Mouse (Mus musculus) right cerebral cortex, postnatal 14 days (tissue): ENCODE results near the gene Olfr1380.
"Not testable (repeated sequence)": the region's sequence is repeated elsewhere in the genome, so short reads cannot be mapped to it uniquely, and the experiment has no call there.

ENCODE experiments used
- DNase-seq: peaks from one replicate; pipeline ENCODE4 v3.0.0; 2022

Olfr1380 gene

DNA sequence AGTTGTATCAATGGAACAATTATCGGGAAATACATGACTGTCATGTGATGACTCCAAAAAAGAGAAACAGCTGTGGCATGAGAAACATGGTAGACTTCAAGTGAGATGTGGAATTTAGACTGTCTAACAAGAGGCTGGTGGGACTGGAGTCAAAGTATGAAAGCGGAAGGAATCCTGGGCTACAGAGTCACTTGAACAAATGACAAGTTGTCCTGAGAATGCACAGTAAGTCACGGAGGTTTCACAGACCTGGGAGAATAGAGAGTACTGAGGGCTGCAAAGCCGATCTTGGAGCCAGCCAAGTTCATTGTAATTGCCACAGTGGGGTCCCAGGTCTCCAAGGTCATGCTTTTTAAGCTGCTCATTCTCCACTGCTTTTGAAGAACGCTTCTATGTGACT lies at the start of gene Olfr1380:
Gene Olfr1380, plus strand, starts transcription at position 301 of the 400 bp plus-strand sequence.
- DNase-seq: not testable (repeated sequence)

DNA sequence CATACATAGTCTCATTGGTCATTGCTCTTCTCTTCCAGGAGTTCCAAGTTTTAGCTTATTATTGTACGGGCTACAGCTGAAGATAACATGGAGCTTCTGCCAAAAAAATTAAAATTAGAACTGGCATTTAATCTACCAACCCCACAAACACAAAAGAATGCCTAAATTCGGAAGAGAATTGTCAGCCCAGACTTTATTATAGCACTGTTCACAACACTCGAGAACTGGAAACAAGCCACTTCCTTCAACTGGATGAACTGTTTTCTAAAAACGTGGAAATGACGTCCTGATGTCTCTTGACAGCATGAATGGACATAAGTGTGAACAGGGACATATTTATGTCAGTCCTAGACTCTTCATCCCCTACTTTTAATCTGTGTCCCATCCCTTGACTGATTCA lies 38.6 kb upstream of the Olfr1380 start:
- DNase-seq: no peak

DNA sequence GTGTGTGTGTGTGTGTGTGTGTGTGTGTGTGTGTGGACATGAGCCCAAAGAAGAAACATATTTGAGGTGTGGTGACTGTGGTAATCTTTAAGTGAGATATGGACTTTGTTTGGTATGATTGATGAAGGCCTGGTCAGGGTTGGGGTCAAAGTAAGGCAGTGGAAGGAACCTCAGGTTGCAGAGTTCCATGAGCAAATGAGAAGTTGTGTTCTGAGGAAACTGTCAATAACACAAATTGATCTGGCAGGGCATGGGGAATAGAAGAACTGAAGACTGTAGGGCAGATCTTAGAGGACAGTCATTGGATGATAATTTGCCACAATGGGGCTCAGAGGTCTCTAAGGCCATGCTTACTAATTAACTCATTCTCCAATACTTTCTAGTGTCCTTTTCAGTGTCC lies 37.3 kb upstream of the Olfr1380 start, which contains the start of gene Olfr1383:
Gene Olfr1383, plus strand, starts transcription at position 301 of the 400 bp plus-strand sequence.
- DNase-seq: no peak

DNA sequence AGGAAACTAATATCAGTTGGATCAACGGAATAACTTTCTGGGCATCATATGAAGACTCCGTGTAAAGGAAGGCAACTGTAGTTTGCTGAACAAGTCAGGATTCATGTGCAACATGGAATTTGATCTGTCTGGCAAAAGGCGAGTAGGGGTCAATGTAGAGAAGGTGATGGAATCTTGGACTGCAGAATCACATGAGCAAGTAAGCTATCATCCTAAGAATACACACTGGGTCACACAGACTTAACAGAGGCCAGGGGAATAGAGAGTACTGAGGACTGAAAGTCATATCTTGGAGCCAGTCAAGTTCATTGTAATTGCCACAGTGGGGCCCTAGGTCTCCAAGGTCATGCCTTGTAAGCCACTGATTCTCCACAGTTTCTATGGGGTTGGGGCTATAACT lies 28.7 kb upstream of the Olfr1380 start, which contains the start of gene Olfr1382:
Gene Olfr1382, plus strand, starts transcription at position 301 of the 400 bp plus-strand sequence.
- DNase-seq: no peak

DNA sequence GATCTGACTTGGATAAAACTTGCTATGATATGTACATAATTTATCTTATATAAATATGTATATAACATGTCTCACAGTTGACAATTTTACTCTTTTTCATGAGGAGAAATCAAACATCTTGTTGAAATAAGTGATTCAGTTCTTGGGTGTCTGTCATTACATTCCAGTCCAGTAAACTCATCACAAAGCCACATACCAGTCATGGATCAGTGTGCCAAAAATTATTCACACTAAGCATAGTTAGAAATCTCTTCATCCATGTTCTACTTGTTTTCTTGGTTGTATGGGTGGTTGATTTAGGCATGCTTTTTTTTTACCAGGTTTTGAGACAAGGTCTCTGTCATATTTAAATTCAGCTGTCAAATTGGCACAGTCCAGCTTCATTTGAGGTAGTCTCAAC lies 23.9 kb upstream of the Olfr1380 start:
- no peak for DNase-seq

DNA sequence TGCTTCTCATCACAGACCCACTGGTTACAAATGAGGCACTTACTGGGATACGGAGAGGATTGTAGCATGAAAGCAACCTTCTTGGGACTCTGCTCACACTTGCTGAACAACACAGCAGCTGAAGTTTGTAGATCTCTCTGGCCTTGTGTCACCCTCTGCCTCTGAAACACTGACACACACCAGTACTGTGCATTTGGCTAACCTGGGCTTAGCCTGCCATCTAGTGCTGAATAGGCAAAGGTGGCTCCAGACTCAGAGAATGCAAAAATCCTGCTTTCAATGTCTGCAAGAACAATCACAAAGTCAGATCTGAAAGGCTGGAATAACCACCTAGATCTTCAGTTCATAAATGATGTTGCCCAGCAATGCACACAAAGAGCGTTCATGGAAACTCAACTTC lies 20.0 kb upstream of the Olfr1380 start:
- peak; percentile 11 for DNase-seq

DNA sequence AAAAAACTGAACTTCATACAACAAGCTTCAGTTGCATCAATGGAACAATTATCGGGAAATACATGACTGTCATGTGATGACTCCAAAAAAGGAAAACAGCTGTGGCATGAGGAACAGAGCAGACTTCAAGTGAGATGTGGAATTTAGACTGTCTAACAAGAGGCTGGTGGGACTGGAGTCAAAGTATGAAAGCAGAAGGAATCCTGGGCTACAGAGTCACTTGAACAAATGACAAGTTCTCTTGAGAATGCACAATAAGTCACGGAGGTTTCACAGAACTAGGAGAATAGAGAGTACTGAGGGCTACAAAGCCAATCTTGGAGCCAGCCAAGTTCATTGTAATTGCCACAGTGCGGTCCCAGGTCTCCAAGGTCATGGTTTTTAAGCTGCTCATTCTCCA lies 13.5 kb upstream of the Olfr1380 start, which contains the start of gene Olfr1381:
Gene Olfr1381, plus strand, starts transcription at position 301 of the 400 bp plus-strand sequence.
- not testable (repeated sequence) for DNase-seq

DNA sequence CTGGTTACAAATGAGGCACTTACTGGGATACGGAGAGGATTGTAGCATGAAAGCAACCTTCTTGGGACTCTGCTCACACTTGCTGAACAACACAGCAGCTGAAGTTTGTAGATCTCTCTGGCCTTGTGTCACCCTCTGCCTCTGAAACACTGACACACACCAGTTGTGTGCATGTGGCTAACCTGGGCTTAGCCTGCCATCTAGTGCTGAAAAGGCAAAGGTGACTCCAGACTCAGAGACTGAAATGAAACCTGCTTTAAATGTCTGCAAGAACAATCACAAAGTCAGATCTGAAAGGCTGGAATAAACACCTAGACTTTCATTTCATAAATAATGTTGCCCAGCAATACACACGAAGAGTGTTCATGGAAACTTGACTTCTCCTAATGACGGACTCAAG lies 2.6 kb upstream of the Olfr1380 start:
- DNase-seq: peak; percentile 12

DNA sequence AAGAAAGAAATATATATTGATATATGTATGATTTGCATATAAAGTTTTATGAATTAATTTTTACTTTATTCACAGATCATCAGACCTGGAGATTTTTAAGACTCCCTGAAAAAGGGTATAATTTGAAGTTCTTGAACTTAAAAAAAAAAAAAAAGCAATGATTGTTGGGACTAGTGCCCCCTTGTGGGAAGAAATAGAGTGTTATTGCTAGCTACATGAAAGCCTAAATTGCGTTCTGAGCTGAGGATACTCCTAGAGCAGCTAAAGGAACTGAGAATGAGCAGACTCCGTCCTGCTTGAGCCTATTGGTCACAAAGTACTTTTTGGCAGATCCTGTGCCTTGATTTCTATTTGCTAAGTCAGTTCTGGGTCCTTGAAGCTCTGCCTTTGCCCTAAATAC lies 18.4 kb downstream of the Olfr1380 start:
- not testable (repeated sequence) for DNase-seq

DNA sequence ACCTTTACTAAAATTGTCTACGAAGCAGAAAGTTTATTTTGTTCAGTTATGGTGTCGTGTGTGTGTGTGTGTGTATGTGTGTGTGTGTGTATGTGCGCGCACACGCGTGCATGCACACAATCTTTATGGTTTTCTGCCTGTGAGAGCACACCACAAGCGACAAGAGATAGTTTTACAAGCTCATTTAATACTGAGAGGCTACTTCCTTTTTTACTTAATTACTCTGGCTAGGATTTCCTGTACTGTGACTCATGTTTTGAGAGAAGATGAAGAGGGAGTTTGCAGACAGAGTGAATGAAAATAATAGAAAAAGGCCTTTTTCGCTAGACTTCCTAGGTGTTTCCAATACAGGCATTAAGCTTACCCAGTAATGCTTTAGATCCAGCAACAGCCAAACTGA lies 23.8 kb downstream of the Olfr1380 start:
- not testable (repeated sequence) for DNase-seq

DNA sequence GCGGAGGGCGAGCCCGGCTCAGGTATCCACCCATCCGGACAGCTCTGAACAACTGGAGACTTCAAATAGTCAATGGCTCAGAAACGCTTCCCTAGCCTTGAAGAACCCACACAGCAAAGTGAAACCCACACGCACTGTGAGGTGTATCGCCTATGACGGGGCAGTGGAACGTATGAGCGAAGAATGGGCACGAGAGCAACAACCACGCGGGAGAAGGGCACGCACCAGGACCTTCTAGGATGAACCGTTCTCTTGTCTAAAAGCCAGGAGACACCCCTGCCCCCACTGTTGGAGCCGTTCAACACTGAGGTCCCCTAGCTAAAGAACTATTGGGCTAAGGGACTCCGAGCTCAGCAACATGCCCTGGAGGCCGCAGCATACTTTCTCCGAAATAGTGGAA lies 33.5 kb downstream of the Olfr1380 start:
- DNase-seq: no peak

DNA sequence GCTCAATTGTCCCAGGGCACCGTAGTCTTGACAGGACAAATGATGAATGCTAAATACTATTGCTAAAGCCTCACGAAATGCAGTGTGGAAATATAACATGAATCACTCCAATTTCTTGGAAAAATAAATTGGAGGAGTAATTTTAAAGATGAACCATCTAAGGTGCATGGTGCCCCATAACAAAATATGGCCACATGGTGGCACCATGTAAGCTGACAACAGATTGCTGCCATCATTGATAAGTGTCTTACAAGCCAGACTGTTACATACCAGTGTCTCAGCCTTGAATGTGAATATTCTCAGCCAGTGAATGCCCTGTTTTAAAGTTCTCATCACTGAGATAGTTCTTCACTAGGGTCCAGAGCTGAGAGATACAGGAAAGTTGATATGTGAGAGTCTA lies 40.5 kb downstream of the Olfr1380 start:
- DNase-seq: not testable (repeated sequence)

DNA sequence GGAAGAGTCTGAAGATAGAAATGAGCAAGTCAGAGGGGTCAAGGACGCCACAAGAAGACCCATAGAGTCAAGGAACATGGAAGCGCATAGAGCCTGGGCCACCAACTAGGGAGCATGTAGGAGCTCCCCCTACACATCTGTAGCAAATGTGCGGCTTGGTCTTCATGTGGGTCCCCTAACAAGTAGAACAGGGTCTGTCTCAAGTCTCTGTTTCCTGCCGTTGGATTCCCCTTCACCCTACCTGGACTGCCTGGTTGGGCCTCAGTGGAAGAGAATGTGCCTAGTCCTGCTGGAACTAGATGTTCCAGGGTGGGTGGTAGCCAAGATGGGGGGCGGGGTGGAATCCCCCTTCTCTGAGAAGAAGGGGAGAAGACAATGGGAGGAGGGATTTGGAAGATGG lies 51.6 kb downstream of the Olfr1380 start:
- DNase-seq: not testable (repeated sequence)

DNA sequence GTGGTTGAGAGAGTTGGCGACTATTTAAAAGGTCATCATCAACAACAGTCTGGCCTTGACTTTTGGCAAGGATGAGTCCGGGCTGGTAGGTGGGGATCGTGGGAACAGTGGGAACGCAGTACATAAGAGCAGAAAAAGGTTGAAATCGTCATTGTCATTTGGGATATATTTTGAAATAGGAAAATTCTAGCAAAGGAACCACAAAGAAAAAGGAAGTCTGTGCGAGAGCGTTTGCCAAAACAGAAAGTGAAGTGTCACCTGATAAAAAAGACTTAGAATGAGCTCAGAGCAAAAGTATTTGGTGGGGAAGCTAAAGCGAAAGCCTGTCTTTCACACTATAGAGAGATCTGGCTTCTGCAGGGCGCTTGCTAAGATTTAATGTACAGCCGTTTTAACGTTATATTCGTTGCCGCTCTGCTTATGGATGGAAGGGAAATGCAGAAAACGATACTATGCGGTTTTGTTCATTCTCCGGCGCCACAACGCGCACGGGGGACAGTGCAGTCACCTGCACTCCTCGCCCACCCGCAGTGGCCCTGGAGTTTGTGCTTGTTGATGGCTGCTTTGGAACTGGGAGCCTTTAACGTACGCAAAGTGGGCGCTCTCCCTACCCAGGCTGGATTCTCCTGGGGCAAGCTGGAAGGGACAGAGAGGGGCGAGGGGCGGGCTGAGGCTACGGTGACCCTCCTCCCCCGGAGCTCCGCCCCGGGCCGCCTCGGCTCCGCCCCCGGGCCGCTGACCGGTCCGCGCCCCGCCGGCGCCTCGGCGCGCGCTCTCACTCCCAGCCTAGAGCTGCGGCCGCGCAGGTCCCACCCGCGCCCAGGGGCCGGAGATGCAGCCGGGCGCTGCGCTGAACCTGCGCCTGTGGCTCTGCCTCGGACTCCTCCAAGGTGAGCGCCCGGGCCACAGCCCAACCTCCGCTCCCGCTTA lies 52.5 kb downstream of the Olfr1380 start, which contains the start of gene Flt4:
Gene Flt4, plus strand, starts transcription at position 326 of the 930 bp plus-strand sequence.
- not testable (repeated sequence) for DNase-seq

DNA sequence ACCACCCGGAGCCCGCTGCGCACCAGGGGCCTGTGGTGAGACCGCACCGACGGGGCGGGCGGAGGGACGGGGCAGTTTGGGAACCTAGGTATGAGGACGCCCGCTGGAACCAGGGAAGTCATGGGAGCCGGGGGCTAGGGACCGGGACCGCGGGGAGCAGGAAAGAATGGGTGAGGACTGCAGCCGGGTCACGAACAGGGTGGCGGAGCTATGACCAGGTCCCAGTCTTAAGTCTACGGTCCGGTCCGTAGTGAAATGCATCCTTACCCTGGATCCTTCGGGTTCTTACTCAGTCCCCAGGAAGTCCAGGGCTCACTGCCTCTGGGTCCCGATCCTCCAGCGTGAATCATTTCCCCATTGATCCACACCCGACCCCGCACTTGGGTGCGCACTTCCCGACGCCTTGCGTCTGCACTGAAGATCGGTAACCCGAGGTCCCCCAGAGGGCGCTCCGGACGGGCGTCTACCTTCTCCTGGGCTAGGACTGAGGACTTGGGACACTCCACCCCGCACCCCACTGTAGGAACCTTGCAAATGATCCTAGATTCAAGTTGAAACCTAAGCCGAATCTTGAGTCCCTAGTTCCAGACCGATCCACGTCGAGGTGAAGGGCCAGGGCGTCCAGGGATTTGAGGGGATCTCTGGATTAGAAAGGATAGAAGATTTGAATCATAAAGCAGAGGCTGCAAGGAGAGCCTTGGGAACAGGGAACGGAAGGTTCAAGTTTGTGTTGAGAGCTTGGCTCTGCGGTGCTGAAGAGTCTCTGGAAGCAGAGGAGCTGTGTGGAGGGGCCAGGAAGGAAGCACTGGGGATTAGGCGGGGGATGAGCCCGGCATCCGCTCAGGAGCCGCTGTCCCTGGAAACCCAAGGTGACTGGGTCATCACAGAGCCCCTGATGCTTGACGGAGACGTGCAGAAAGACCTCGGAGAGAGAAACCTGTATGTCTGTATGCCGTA lies 53.5 kb downstream of the Olfr1380 start:
- DNase-seq: not testable (repeated sequence)

DNA sequence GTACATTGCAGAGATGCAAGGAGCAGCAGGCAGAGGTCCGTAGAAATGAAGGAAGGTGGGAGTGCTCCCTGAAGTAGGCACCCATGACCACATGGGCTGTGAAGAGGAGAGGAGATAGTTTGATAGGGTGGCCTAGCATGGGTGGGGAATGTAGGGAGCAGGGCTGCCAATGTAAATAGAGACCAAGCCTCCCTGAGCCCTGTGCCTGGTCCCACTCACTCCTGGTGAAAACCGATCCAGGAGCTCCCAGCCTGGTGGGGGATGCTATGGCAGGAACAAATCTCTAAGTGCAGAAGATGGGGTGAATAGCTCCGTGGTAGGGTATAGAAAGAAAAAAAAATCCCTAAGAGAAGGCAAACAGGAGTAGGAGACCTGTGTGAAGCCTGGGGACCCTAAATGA lies 54.7 kb downstream of the Olfr1380 start:
- not testable (repeated sequence) for DNase-seq

DNA sequence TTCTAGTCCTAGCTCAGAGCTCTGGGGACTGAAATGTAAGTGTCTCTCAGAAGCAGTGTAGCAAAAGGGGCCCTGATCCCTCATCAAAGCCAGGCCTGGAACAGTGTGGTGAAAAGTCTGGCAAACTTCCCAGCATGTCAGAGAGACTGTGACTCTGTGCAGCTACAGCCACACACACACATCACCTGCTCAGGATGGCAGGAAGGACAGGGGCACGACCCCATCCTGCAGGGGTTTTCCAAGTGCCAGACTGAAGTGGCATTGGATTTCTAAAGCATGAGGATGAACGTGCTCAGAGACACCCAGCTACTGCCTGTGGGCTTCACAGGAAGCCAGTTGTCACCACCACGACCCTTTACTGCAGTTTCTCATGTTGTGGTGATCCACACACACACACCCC lies 55.5 kb downstream of the Olfr1380 start:
- DNase-seq: no peak

DNA sequence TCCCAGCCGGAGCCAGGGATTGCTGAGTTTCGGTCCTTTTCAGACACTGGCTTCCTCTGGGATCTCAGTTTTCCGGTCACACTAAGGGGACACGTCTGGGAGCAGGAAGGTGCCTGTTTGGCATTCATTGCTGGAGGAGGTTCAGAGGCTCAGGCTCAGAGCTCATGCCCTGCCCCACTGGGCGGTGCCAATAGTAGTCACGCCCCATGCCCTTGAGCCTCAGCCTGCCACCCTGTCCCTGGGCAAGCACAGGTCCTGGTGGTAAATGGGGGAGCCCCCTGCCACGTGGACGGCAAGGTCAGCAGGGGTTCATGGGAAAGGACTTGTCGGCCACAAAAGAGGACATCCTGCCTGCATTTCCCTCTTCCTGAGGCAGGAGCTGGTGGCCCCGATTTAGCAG lies 56.7 kb downstream of the Olfr1380 start:
- no peak for DNase-seq
